Mouse (Mus musculus): ENCODE results near the gene P2ry6. TPM values are rescaled to one million over a fixed set of nuclear protein-coding genes. Genes with fewer than 3 reads are reported as not detected.

Gene P2ry6
- polyA plus RNA-seq, 1 experiment from 2014 or later, result 5.8 TPM

GRCm38 (mm10) chr7:101005119-101005518, 30.7 kb upstream of the P2ry6 start:
- ATAC-seq (replicated peaks; ENCODE audit: extremely low read depth, insufficient read depth, low FRiP score), result no peak
- Histone ChIP-seq H3K4me2 (ENCODE audit: low read depth, low read length) (no peak overlapping the region), H3K4me1 (ENCODE audit: control insufficient read depth, insufficient read depth, low read length) (peaks cover 6% of the 10 kb centered on the region), H3K27me3 (ENCODE audit: control insufficient read depth, insufficient read depth, low read length) (0 out of 2 replicates have a peak, but pooled peaks cover 3% of the 10 kb centered on the region), H3K4me3 (ENCODE audit: low read length) (no peak overlapping the region), H3K9me3 (replicated peaks; ENCODE audit: control insufficient read depth, low read length) (no peaks in the 10 kb centered on the region), H3K9ac (ENCODE audit: low read length) (no peak overlapping the region), H3K27ac (ENCODE audit: low read length) (no peak overlapping the region), H3K36me3 (ENCODE audit: control insufficient read depth, insufficient read depth) (no peaks in the 10 kb centered on the region)
- WGBS, result 70% methylated on average over 4 of the region's 4 CpGs

GRCm38 (mm10) chr7:101003442-101004326, 29.2 kb upstream of the P2ry6 start:
- no peaks in the 10 kb centered on the region for H3K9me3 ChIP-seq (replicated peaks; ENCODE audit: control insufficient read depth, low read length)
- peaks cover 6% of the 10 kb centered on the region for H3K4me1 ChIP-seq (ENCODE audit: control insufficient read depth, insufficient read depth, low read length)
- 71% methylated on average over 11 of the region's 11 CpGs for WGBS
- no peak overlapping the region for H3K4me3 ChIP-seq (ENCODE audit: low read length)
- H3K27me3 ChIP-seq (ENCODE audit: control insufficient read depth, insufficient read depth, low read length), result no peaks in the 10 kb centered on the region
- H3K9ac ChIP-seq (ENCODE audit: low read length), result no peak overlapping the region
- H3K27ac ChIP-seq (ENCODE audit: low read length), result no peak overlapping the region
- ATAC-seq (replicated peaks; ENCODE audit: extremely low read depth, insufficient read depth, low FRiP score), result no peak
- 0 out of 2 replicates have a peak, but pooled peaks cover 1% of the 10 kb centered on the region for H3K36me3 ChIP-seq (ENCODE audit: control insufficient read depth, insufficient read depth)
- no peak overlapping the region for H3K4me2 ChIP-seq (ENCODE audit: low read depth, low read length)

- 0 out of 2 replicates have a peak overlapping the region, but pooled peaks have one; percentile 8 for H3K27ac ChIP-seq (ENCODE audit: low read length)
- H3K9ac ChIP-seq (ENCODE audit: low read length), result no peak overlapping the region
- no peaks in the 10 kb centered on the region for H3K27me3 ChIP-seq (ENCODE audit: control insufficient read depth, insufficient read depth, low read length)
- H3K9me3 ChIP-seq (replicated peaks; ENCODE audit: control insufficient read depth, low read length), result no peaks in the 10 kb centered on the region
- H3K4me1 ChIP-seq (ENCODE audit: control insufficient read depth, insufficient read depth, low read length), result peaks cover 6% of the 10 kb centered on the region
- 56% methylated on average over 6 of the region's 6 CpGs for WGBS
- 0 out of 2 replicates have a peak, but pooled peaks cover 5% of the 10 kb centered on the region for H3K36me3 ChIP-seq (ENCODE audit: control insufficient read depth, insufficient read depth)
- H3K4me2 ChIP-seq (ENCODE audit: low read depth, low read length), result no peak overlapping the region
- 0 out of 2 replicates have a peak, but pooled peaks have one; percentile 18 for ATAC-seq (replicated peaks; ENCODE audit: extremely low read depth, insufficient read depth, low FRiP score)
- H3K4me3 ChIP-seq (ENCODE audit: low read length), result no peak overlapping the region
Measured at GRCm38 (mm10) chr7:101002274-101002673, 27.8 kb upstream of the P2ry6 start.

- Histone ChIP-seq H3K9ac (ENCODE audit: low read length) (no peak overlapping the region), H3K36me3 (ENCODE audit: control insufficient read depth, insufficient read depth) (0 out of 2 replicates have a peak, but pooled peaks cover 5% of the 10 kb centered on the region), H3K4me3 (ENCODE audit: low read length) (no peak overlapping the region), H3K27me3 (ENCODE audit: control insufficient read depth, insufficient read depth, low read length) (no peaks in the 10 kb centered on the region), H3K4me1 (ENCODE audit: control insufficient read depth, insufficient read depth, low read length) (peaks cover 6% of the 10 kb centered on the region), H3K27ac (ENCODE audit: low read length) (no peak overlapping the region), H3K9me3 (replicated peaks; ENCODE audit: control insufficient read depth, low read length) (no peaks in the 10 kb centered on the region), H3K4me2 (ENCODE audit: low read depth, low read length) (no peak overlapping the region)
- ATAC-seq (replicated peaks; ENCODE audit: extremely low read depth, insufficient read depth, low FRiP score), result no peak
- WGBS, result 78% methylated on average over 5 of the region's 5 CpGs
Measured at GRCm38 (mm10) chr7:100999623-101000022, 25.2 kb upstream of the P2ry6 start.

GRCm38 (mm10) chr7:100998578-100998960, 24.1 kb upstream of the P2ry6 start:
- no peak for ATAC-seq (replicated peaks; ENCODE audit: extremely low read depth, insufficient read depth, low FRiP score)
- Histone ChIP-seq H3K4me2 (ENCODE audit: low read depth, low read length) (no peak overlapping the region), H3K27me3 (ENCODE audit: control insufficient read depth, insufficient read depth, low read length) (no peaks in the 10 kb centered on the region), H3K36me3 (ENCODE audit: control insufficient read depth, insufficient read depth) (0 out of 2 replicates have a peak, but pooled peaks cover 5% of the 10 kb centered on the region), H3K4me1 (ENCODE audit: control insufficient read depth, insufficient read depth, low read length) (peaks cover 6% of the 10 kb centered on the region), H3K27ac (ENCODE audit: low read length) (no peak overlapping the region), H3K4me3 (ENCODE audit: low read length) (no peak overlapping the region), H3K9me3 (replicated peaks; ENCODE audit: control insufficient read depth, low read length) (no peaks in the 10 kb centered on the region), H3K9ac (ENCODE audit: low read length) (no peak overlapping the region)
- WGBS, result 79% methylated on average over 24 of the region's 24 CpGs

GRCm38 (mm10) chr7:100997951-100998577, 23.6 kb upstream of the P2ry6 start:
- 79% methylated on average over 31 of the region's 31 CpGs for WGBS
- H3K4me1 ChIP-seq (ENCODE audit: control insufficient read depth, insufficient read depth, low read length), result peaks cover 9% of the 10 kb centered on the region
- H3K4me2 ChIP-seq (ENCODE audit: low read depth, low read length), result no peak overlapping the region
- H3K27ac ChIP-seq (ENCODE audit: low read length), result no peak overlapping the region
- H3K36me3 ChIP-seq (ENCODE audit: control insufficient read depth, insufficient read depth), result 0 out of 2 replicates have a peak, but pooled peaks cover 5% of the 10 kb centered on the region
- H3K4me3 ChIP-seq (ENCODE audit: low read length), result no peak overlapping the region
- no peak for ATAC-seq (replicated peaks; ENCODE audit: extremely low read depth, insufficient read depth, low FRiP score)
- no peak overlapping the region for H3K9ac ChIP-seq (ENCODE audit: low read length)
- H3K9me3 ChIP-seq (replicated peaks; ENCODE audit: control insufficient read depth, low read length), result no peaks in the 10 kb centered on the region
- no peaks in the 10 kb centered on the region for H3K27me3 ChIP-seq (ENCODE audit: control insufficient read depth, insufficient read depth, low read length)

GRCm38 (mm10) chr7:100997215-100997614, 22.8 kb upstream of the P2ry6 start:
- Histone ChIP-seq H3K27ac (ENCODE audit: low read length) (no peak overlapping the region), H3K4me3 (ENCODE audit: low read length) (no peak overlapping the region), H3K9me3 (replicated peaks; ENCODE audit: control insufficient read depth, low read length) (no peaks in the 10 kb centered on the region), H3K36me3 (ENCODE audit: control insufficient read depth, insufficient read depth) (0 out of 2 replicates have a peak, but pooled peaks cover 5% of the 10 kb centered on the region), H3K9ac (ENCODE audit: low read length) (no peak overlapping the region), H3K4me1 (ENCODE audit: control insufficient read depth, insufficient read depth, low read length) (peaks cover 5% of the 10 kb centered on the region), H3K4me2 (ENCODE audit: low read depth, low read length) (no peak overlapping the region), H3K27me3 (ENCODE audit: control insufficient read depth, insufficient read depth, low read length) (no peaks in the 10 kb centered on the region)
- 73% methylated on average over 1 of the region's 1 CpGs for WGBS
- ATAC-seq (replicated peaks; ENCODE audit: extremely low read depth, insufficient read depth, low FRiP score), result no peak

GRCm38 (mm10) chr7:100995951-100996350, 21.5 kb upstream of the P2ry6 start:
- Histone ChIP-seq H3K27ac (ENCODE audit: low read length) (no peak overlapping the region), H3K4me2 (ENCODE audit: low read depth, low read length) (no peak overlapping the region), H3K9ac (ENCODE audit: low read length) (no peak overlapping the region), H3K9me3 (replicated peaks; ENCODE audit: control insufficient read depth, low read length) (no peaks in the 10 kb centered on the region), H3K4me1 (ENCODE audit: control insufficient read depth, insufficient read depth, low read length) (peaks cover 6% of the 10 kb centered on the region), H3K27me3 (ENCODE audit: control insufficient read depth, insufficient read depth, low read length) (no peaks in the 10 kb centered on the region), H3K36me3 (ENCODE audit: control insufficient read depth, insufficient read depth) (0 out of 2 replicates have a peak, but pooled peaks cover 5% of the 10 kb centered on the region), H3K4me3 (ENCODE audit: low read length) (no peak overlapping the region)
- ATAC-seq (replicated peaks; ENCODE audit: extremely low read depth, insufficient read depth, low FRiP score), result no peak
- WGBS, result 76% methylated on average over 3 of the region's 3 CpGs

Data from heart, embryonic 16.5 days (tissue).